Mouse (Mus musculus) kidney, embryonic 16.5 days (tissue): ENCODE measurements around the gene Cfap43. TPM values are rescaled to one million over a fixed set of nuclear protein-coding genes. Genes with fewer than 3 reads are reported as not detected.

ENCODE experiments used
- ATAC-seq: fragments of 200-750 bp; cut with Nextera tagmentation; 2 replicates; pipeline ENCODE4 v1.8.0; 2017; ENCODE audit warnings: moderate TSS enrichment; ENCODE audit not compliant: low FRiP score, low TSS enrichment
- H3K27ac ChIP-seq: fragments of 300-500 bp; sonication (generic); 2 replicates; pipeline ENCODE4 v1.5.1; 2014; ENCODE audit warnings: low read length
- H3K27me3 ChIP-seq: fragments of 300-500 bp; sonication (generic); 2 replicates; pipeline ENCODE4 v1.6.1; 2014; ENCODE audit warnings: low read length, control low read depth, mixed read lengths; ENCODE audit not compliant: insufficient read depth
- H3K36me3 ChIP-seq: fragments of 300-500 bp; sonication (generic); 2 replicates; pipeline ENCODE4 v1.6.1; 2014; ENCODE audit warnings: low read length, control low read depth, mixed read lengths; ENCODE audit not compliant: insufficient read depth
- H3K4me1 ChIP-seq: fragments of 300-500 bp; sonication (generic); 2 replicates; pipeline ENCODE4 v1.6.1; 2014; ENCODE audit warnings: low read length, control low read depth, mixed read lengths; ENCODE audit not compliant: insufficient read depth
- H3K4me2 ChIP-seq: fragments of 300-500 bp; sonication (generic); replicated peaks from 2 replicates; pipeline ENCODE4 v1.6.1; 2014; ENCODE audit warnings: low read depth, low read length
- H3K4me3 ChIP-seq: fragments of 300-500 bp; sonication (generic); 2 replicates; pipeline ENCODE4 v1.5.1; 2014; ENCODE audit warnings: mild to moderate bottlenecking, low read length
- H3K9ac ChIP-seq: fragments of 300-500 bp; sonication (generic); replicated peaks from 2 replicates; pipeline ENCODE4 v1.6.1; 2014; ENCODE audit warnings: low read length
- H3K9me3 ChIP-seq: fragments of 300-500 bp; sonication (generic); 2 replicates; pipeline ENCODE4 v1.6.1; 2016; ENCODE audit warnings: low read length, control low read depth
- WGBS: fragments of 180-500 bp; shearing (Covaris S2); extraction: QIAGEN DNeasy Blood & Tissue Kit; methylation state at CpG from one replicate; pipeline ENCODE4 v1.1.7; 2014; 5-methylcytosine and 5-hydroxymethylcytosine counted together
- polyA plus RNA-seq: library from polyadenylated mRNA; unstranded; fragments of >200 nt; fragmentation: Nextera tagmentation; extraction: Ambion mirVana; gene quantifications from 2 replicates; pipeline ENCODE4 v1.2.1, GENCODE M21; 2015

The Cfap43 gene
- polyA plus RNA-seq, 1 experiment from 2014 or later = 0.05 TPM

GRCm38 (mm10) chr19:47731931-47732330 is 187.2 kb downstream of the Cfap43 start:
- Histone ChIP-seq H3K27ac (peak overlapping the region; percentile 90), H3K4me3 (peak overlapping the region; percentile 63), H3K4me2 (peak overlapping the region; percentile 62), H3K9ac (peak overlapping the region; percentile 87), H3K27me3 (no peaks in the 10 kb centered on the region), H3K4me1 (peaks cover 12% of the 10 kb centered on the region), H3K9me3 (no peaks in the 10 kb centered on the region), H3K36me3 (peaks cover 33% of the 10 kb centered on the region)
- WGBS = under 1% methylated on average over 12 of the region's 15 CpGs
- no peak; the same call in 1 of the 2 replicates for ATAC-seq

GRCm38 (mm10) chr19:47731071-47731881 is 187.8 kb downstream of the Cfap43 start, which contains the start of gene Sfr1:
Gene Sfr1, plus strand, starts transcription at chr19:47731682.
- under 1% methylated on average over 71 of the region's 72 CpGs for WGBS
- H3K27me3 ChIP-seq = no peaks in the 10 kb centered on the region
- no peaks in the 10 kb centered on the region for H3K9me3 ChIP-seq
- peak within 1 kb of the TSS; percentile 87 for H3K9ac ChIP-seq
- peaks cover 12% of the 10 kb centered on the region for H3K4me1 ChIP-seq
- peak; percentile 98 for ATAC-seq
- H3K27ac ChIP-seq = peak within 1 kb of the TSS; percentile 97
- H3K4me2 ChIP-seq = peak within 1 kb of the TSS; percentile 86
- H3K4me3 ChIP-seq = peak within 1 kb of the TSS; percentile 63
- H3K36me3 ChIP-seq = peaks cover 30% of the 10 kb centered on the region

GRCm38 (mm10) chr19:47730691-47731070 is 188.4 kb downstream of the Cfap43 start:
- no peaks in the 10 kb centered on the region for H3K9me3 ChIP-seq
- peak overlapping the region; percentile 86 for H3K4me2 ChIP-seq
- peak overlapping the region; percentile 97 for H3K27ac ChIP-seq
- ATAC-seq = peak; percentile 75
- peak overlapping the region; percentile 79 for H3K9ac ChIP-seq
- H3K4me3 ChIP-seq = peak overlapping the region; percentile 63
- H3K27me3 ChIP-seq = no peaks in the 10 kb centered on the region
- WGBS = 0% methylated on average over 12 of the region's 12 CpGs
- peaks cover 12% of the 10 kb centered on the region for H3K4me1 ChIP-seq
- H3K36me3 ChIP-seq = peaks cover 24% of the 10 kb centered on the region

- Histone ChIP-seq H3K4me1 (peaks cover 8% of the 10 kb centered on the region), H3K36me3 (no peaks in the 10 kb centered on the region), H3K27me3 (no peaks in the 10 kb centered on the region), H3K9me3 (no peaks in the 10 kb centered on the region), H3K4me2 (no peak overlapping the region), H3K27ac (no peak overlapping the region), H3K4me3 (no peak overlapping the region), H3K9ac (no peak overlapping the region)
- no peak for ATAC-seq
- 63% methylated on average over 7 of the region's 7 CpGs for WGBS
Observed at GRCm38 (mm10) chr19:47725643-47726140, 193.4 kb downstream of the Cfap43 start.

- H3K4me1 ChIP-seq = peaks cover 2% of the 10 kb centered on the region
Observed at GRCm38 (mm10) chr19:47724903-47725302, 194.2 kb downstream of the Cfap43 start.

GRCm38 (mm10) chr19:47722471-47722870 is 196.6 kb downstream of the Cfap43 start:
- H3K9ac ChIP-seq = no peak overlapping the region
- H3K27ac ChIP-seq = no peak overlapping the region
- no peaks in the 10 kb centered on the region for H3K9me3 ChIP-seq
- H3K4me1 ChIP-seq = no peaks in the 10 kb centered on the region
- no peaks in the 10 kb centered on the region for H3K36me3 ChIP-seq
- H3K27me3 ChIP-seq = no peaks in the 10 kb centered on the region
- H3K4me2 ChIP-seq = no peak overlapping the region
- H3K4me3 ChIP-seq = no peak overlapping the region
- WGBS = 25% methylated on average over 6 of the region's 6 CpGs
- no peak for ATAC-seq

More at GRCm38 (mm10) chr19:47724903-47725302, 194.2 kb downstream of the Cfap43 start:
- no peak for ATAC-seq
- H3K27me3 ChIP-seq = no peaks in the 10 kb centered on the region
- no peak overlapping the region for H3K4me3 ChIP-seq
- no peaks in the 10 kb centered on the region for H3K9me3 ChIP-seq
- no peak overlapping the region for H3K4me2 ChIP-seq
- H3K9ac ChIP-seq = no peak overlapping the region
- 73% methylated on average over 4 of the region's 4 CpGs for WGBS
- no peak overlapping the region for H3K27ac ChIP-seq
- no peaks in the 10 kb centered on the region for H3K36me3 ChIP-seq

- peaks cover 2% of the 10 kb centered on the region; the same call in 1 of the 2 replicates for H3K9me3 ChIP-seq
Observed at GRCm38 (mm10) chr19:47719147-47719546, 199.9 kb downstream of the Cfap43 start.

GRCm38 (mm10) chr19:47716144-47716543 is 202.9 kb downstream of the Cfap43 start:
- 62% methylated on average over 2 of the region's 2 CpGs for WGBS
- no peaks in the 10 kb centered on the region for H3K27me3 ChIP-seq
- H3K27ac ChIP-seq = no peak overlapping the region
- H3K9me3 ChIP-seq = peaks cover 2% of the 10 kb centered on the region; the same call in 1 of the 2 replicates
- H3K4me1 ChIP-seq = no peaks in the 10 kb centered on the region
- no peak overlapping the region for H3K9ac ChIP-seq
- no peaks in the 10 kb centered on the region for H3K36me3 ChIP-seq
- no peak overlapping the region for H3K4me3 ChIP-seq
- no peak overlapping the region for H3K4me2 ChIP-seq
- ATAC-seq = no peak

More at GRCm38 (mm10) chr19:47719147-47719546, 199.9 kb downstream of the Cfap43 start:
- H3K4me2 ChIP-seq = no peak overlapping the region
- H3K27me3 ChIP-seq = no peaks in the 10 kb centered on the region
- no peak overlapping the region for H3K9ac ChIP-seq
- no peak for ATAC-seq
- no peak overlapping the region for H3K27ac ChIP-seq
- H3K36me3 ChIP-seq = no peaks in the 10 kb centered on the region
- no peaks in the 10 kb centered on the region for H3K4me1 ChIP-seq
- no peak overlapping the region for H3K4me3 ChIP-seq
- WGBS = 85% methylated on average over 3 of the region's 3 CpGs

- Histone ChIP-seq H3K9me3 (peaks cover 2% of the 10 kb centered on the region; the same call in 1 of the 2 replicates), H3K9ac (no peak overlapping the region)
Observed at GRCm38 (mm10) chr19:47713457-47713856, 205.6 kb downstream of the Cfap43 start.

GRCm38 (mm10) chr19:47710376-47710775 is 208.7 kb downstream of the Cfap43 start:
- 77% methylated on average over 4 of the region's 4 CpGs for WGBS
- H3K4me2 ChIP-seq = no peak overlapping the region

More at GRCm38 (mm10) chr19:47713457-47713856, 205.6 kb downstream of the Cfap43 start:
- Histone ChIP-seq H3K36me3 (no peaks in the 10 kb centered on the region), H3K4me2 (no peak overlapping the region), H3K27me3 (no peaks in the 10 kb centered on the region), H3K4me1 (no peaks in the 10 kb centered on the region), H3K4me3 (no peak overlapping the region), H3K27ac (no peak overlapping the region)
- ATAC-seq = no peak
- 75% methylated on average over 9 of the region's 9 CpGs for WGBS

More at GRCm38 (mm10) chr19:47710376-47710775, 208.7 kb downstream of the Cfap43 start:
- Histone ChIP-seq H3K4me1 (no peaks in the 10 kb centered on the region), H3K4me3 (no peak overlapping the region), H3K36me3 (no peaks in the 10 kb centered on the region), H3K27me3 (no peaks in the 10 kb centered on the region), H3K9me3 (no peaks in the 10 kb centered on the region), H3K27ac (no peak overlapping the region), H3K9ac (no peak overlapping the region)
- no peak for ATAC-seq
